Mouse (Mus musculus): ENCODE data around the gene Adcy10.

The Adcy10 gene

DNA sequence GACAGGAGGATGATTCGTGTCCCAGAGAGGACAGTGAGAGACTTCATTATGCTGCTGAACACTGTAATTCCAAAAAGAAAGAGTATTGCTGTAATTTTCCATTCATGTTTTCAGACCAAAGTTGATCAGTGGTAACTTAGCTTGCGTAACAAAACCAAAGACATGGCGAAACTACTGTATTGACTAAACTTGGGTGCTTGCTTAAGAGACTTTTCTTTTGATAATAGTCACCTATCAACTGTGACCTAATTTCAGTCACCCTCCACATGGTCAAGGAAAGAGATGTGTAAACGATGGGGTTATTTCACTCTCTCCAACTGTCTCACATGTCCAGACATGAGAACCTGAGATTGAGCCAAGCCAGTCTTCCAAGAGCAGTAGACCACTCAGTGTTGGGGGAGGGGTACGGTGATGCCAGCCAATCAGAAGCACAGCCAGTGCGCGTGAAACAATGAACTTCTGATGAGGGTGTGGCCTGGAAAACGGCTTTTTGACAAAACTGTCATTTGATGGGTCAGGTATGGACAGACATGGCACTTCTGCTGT is at the start of gene Adcy10:
Adcy10 (plus strand) TSS at position 496 of the 546 bp plus-strand sequence.
- no peak for DNase-seq

GRCm38 (mm10) chr1:165438289-165439021 is 46.5 kb upstream of the Adcy10 start:
- no peak for DNase-seq

GRCm38 (mm10) chr1:165440788-165441187 is 44.2 kb upstream of the Adcy10 start:
- no peak for DNase-seq

- no peak for DNase-seq
Measured at GRCm38 (mm10) chr1:165441201-165441600, 43.8 kb upstream of the Adcy10 start.

- no peak for DNase-seq
Measured at GRCm38 (mm10) chr1:165441719-165442118, 43.3 kb upstream of the Adcy10 start.

DNA sequence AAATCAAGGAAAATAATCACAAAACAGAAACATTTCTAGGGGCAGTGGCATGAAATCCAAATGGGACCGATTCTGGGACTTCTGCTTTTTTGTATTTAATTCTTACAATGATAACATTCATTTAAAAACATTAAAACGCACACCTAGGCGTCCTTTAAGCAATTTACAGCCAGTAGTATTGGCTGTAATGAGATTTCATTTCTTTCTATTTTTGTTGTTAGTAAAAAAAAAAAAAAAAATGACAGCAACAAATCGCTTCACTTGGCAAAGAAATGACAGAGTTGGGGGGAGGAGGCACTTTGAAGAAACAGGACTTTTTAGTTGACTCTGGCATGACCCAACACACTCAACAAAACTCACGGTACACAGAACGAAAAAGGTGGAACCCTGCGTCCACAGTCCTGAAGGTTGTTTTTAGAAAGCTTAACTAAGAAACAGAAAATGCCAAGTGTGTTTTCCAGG is 25.9 kb upstream of the Adcy10 start:
- DNase-seq, result no peak

- peak; percentile 69 for DNase-seq
Measured at GRCm38 (mm10) chr1:165459503-165460181, 25.3 kb upstream of the Adcy10 start.

DNA sequence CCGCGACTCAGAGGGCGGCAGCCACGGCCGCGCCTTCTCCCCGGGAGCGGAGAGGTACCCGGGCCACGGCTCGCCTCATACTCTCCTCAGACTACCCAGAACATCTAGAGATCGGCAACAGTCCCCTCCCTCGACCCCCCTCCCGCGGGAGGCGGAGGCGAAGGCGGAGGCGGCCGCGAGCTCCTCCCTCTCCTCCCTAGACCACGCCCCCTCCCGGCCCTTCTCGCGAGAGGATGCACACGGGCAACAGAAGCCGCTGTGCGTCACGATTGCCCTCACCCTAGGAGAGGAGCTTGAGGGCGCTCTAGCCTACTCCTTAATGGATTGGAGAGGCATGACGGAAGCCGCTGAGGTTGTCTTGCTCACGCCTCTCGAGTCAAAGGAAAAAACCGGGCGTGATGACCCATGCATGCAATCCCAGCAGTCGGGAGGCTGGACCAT is 24.6 kb upstream of the Adcy10 start, which contains the start of the genes Dcaf6 and Mpc2:
Dcaf6 (minus strand) TSS at position 116 of the 441 bp plus-strand sequence.
Mpc2 (plus strand) TSS at position 278 of the 441 bp plus-strand sequence.
- DNase-seq, result peak; percentile 100

GRCm38 (mm10) chr1:165460801-165461377 is 24.1 kb upstream of the Adcy10 start:
- DNase-seq, result peak; percentile 99

- DNase-seq, result no peak
Measured at GRCm38 (mm10) chr1:165461681-165462080, 23.3 kb upstream of the Adcy10 start.

DNA sequence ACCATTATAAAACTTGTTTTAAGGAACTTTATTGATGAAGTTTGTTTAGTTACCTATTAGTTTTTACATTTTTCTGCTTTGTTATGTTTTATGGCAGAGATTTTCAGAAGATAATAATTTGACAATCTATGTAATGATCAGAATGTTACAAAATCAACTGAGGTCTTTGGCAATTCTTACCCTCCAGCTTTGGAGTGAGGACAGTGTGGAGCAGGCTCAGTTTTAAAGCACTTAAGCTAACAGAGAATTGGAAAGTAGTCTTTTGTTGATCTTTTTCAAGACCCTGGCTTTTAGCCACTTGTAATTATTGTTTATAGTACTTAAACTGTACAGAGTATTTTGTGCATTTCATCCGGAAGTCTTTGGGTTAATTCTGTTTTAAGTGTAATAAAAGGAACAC is 22.1 kb upstream of the Adcy10 start:
- no peak for DNase-seq

DNA sequence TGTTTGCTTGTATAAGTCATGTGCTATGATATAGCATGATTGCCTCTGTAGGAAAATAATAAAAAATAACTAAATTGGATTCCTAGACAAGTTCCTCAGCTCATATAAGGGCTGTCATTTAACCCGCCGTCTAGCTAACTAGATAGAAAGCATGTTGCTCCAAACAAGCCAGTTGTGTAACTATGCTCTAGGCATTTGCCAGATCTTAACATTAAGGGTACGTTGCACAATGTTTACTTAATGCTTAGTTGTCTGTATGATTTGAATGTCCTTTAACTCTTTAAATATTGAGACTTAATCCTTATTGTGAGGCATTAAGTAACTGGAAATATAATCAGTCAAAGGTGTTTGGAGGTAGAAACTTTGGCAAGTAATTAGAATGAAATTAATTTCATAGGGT is 20.4 kb upstream of the Adcy10 start:
- DNase-seq, result no peak

- no peak for DNase-seq
Measured at GRCm38 (mm10) chr1:165468971-165469370, 16.0 kb upstream of the Adcy10 start.

- no peak for DNase-seq
Measured at GRCm38 (mm10) chr1:165469717-165470116, 15.3 kb upstream of the Adcy10 start.

GRCm38 (mm10) chr1:165471490-165471889 is 13.5 kb upstream of the Adcy10 start:
- no peak for DNase-seq

- DNase-seq, result peak; percentile 32
Measured at GRCm38 (mm10) chr1:165486108-165486507, 1.1 kb downstream of the Adcy10 start.

- DNase-seq, result no peak
Measured at GRCm38 (mm10) chr1:165489197-165489596, 4.2 kb downstream of the Adcy10 start.

DNA sequence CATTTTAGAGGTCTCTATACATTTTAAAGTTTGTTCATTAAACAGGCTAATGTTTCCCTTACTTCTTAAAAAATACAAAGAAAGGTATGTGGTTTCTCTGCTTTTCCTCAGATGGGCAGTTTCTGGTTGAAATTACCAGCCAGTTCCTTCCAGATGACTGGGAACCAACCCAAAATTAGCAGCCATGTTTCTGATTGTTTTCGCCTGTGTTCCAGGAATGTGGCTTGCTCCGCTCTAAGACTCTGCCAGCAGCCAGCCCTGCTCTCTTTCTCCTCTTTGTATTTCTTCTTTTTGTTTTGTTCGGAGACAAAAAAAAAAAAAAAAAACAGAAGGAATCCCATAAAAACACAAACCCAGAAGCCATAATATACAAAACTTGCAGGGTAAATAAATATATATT is 13.9 kb downstream of the Adcy10 start:
- DNase-seq, result no peak

DNA sequence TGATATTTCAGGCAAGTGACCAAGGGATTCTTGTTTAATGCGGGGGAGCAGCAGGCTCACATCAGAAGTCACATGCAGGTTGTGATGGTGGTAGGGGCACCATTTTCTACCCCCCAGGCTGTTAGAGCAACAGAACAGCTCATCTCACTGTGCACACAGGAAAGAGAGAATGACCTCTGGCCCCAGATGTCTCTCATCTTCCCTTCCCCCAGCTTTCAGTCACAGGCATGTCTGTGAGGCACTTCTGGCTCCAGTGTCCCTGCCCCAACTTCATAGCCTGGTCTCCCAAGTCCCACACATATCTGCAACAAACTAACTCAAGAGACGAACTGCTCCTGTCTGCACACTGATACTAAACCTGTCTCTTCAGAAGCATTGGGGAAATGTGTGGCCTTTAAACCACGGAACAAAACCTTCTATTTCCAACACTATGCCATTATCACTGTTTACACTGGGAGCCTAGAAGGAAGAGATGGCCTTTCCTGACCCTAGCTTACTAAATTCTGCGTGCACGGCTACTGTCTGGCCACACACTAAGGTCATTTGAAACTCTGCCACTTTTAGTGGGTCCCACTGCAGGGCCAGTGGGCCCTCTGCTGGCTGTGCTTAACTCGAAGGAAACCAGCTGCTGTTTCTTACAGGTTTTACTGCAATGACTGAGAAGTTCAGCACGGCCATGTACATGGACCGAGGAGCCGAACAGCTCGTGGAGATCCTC is 18.5 kb downstream of the Adcy10 start:
- peak; percentile 81 for DNase-seq

DNA sequence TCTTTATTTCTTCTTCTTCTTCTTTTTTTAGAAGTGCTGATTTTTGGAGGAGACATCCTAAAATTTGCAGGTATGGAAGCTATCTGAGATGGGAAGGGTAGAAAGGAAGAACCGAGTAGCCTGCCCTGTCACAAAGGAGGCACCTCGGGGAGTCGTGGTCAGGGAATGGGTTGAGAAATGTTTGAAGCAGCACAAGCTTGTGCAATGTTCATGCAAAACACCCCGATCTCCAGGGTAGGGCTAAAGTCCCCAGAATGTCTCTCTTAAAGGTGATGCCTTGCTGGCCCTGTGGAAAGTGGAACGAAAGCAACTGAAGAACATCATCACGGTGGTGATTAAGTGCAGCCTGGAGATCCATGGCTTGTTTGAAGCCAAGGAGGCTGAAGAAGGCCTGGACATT is 21.3 kb downstream of the Adcy10 start:
- DNase-seq, result no peak

GRCm38 (mm10) chr1:165510161-165510560 is 25.2 kb downstream of the Adcy10 start:
- peak; percentile 26 for DNase-seq

DNA sequence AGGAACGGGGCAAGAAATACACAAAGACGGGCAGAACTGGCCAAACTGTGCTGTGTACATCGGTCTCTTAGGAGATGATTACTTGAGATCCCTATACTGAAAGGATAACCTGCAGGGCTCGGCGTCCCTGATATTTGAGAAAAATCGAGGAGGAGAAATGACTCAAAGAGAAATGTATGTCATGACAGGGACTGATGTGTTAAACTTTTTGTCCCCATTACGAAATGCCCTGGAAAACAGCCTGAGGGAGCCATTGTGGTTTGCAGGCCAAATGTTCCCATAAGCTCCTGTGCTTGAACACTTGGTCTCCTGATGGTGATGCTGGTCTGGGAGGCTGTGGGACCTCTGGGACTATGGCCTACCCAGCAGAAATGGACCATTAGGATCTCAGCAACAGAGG is 35.7 kb downstream of the Adcy10 start:
- DNase-seq, result no peak
